Mouse (Mus musculus) CH12.LX (cell line): ENCODE results near the gene Kif5c. TPM values are rescaled to one million over a fixed set of nuclear protein-coding genes. Genes with fewer than 3 reads are reported as not detected.

Source experiments
- DNase-seq: peaks from one replicate; pipeline ENCODE4 v3.0.0-alpha.2; 2013; ENCODE audit errors: extremely low read depth
- H3K27ac ChIP-seq: 2 replicates; pipeline ENCODE4 v1.5.1; 2012; ENCODE audit warnings: low read depth, mild to moderate bottlenecking, control low read depth, moderate library complexity; ENCODE audit not compliant: insufficient read depth
- H3K27me3 ChIP-seq: replicated peaks from 2 replicates; pipeline ENCODE3; 2012; ENCODE audit warnings: inconsistent platforms
- H3K36me3 ChIP-seq, 2 experiments: replicated peaks in 1 of 2; 2 replicates each; pipeline versions ENCODE3 to v1.6.1; 2012; ENCODE audit warnings: inconsistent platforms in 1 of 2, low read length in 1 of 2, mild to moderate bottlenecking in 1 of 2, mixed read lengths in 1 of 2, moderate library complexity in 1 of 2; ENCODE audit not compliant: control insufficient read depth in 1 of 2, insufficient read depth in 1 of 2
- H3K4me1 ChIP-seq, 2 experiments: 2 replicates each; pipeline ENCODE4 v1.6.1; 2012; ENCODE audit warnings: inconsistent platforms in 1 of 2, moderate library complexity in 1 of 2; ENCODE audit not compliant: insufficient read depth in 2 of 2, control insufficient read depth in 1 of 2
- H3K4me2 ChIP-seq: 2 replicates; pipeline ENCODE4 v1.6.1; 2012; ENCODE audit warnings: low read depth, mild to moderate bottlenecking, control low read depth; ENCODE audit not compliant: poor library complexity, insufficient read depth, severe bottlenecking
- H3K4me3 ChIP-seq, 3 experiments: fragments of 150-350 bp in 1 of 3; sonication (generic) in 1 of 3; replicated peaks in 1 of 3; 2 replicates each; pipeline versions ENCODE3 to v1.5.1; 2011 to 2012; ENCODE audit warnings: low read depth in 2 of 3, low read length in 2 of 3, mild to moderate bottlenecking in 2 of 3, moderate library complexity in 2 of 3, control low read depth in 1 of 3, improper control_type of control experiment in 1 of 3, inconsistent platforms in 1 of 3, mixed read lengths in 1 of 3; ENCODE audit not compliant: poor library complexity in 1 of 3
- H3K79me2 ChIP-seq: replicated peaks from 2 replicates; pipeline ENCODE4 v1.6.1; 2012; ENCODE audit warnings: mild to moderate bottlenecking, moderate library complexity; ENCODE audit not compliant: control insufficient read depth, poor library complexity, insufficient read depth, severe bottlenecking; ENCODE audit errors: extremely low read depth
- H3K9ac ChIP-seq: 2 replicates; pipeline ENCODE4 v1.6.1; 2012; ENCODE audit warnings: low read depth, mild to moderate bottlenecking, control low read depth, moderate library complexity; ENCODE audit not compliant: insufficient read depth
- H3K9me3 ChIP-seq: replicated peaks from 2 replicates; pipeline ENCODE3; 2012; ENCODE audit warnings: low read length, inconsistent platforms, mixed read lengths
- BHLHE40 ChIP-seq: IDR thresholded peaks from 2 replicates; pipeline ENCODE4 v1.6.1; 2011; ENCODE audit warnings: mild to moderate bottlenecking, low read depth, low read length, improper control_type of control experiment
- CHD1 ChIP-seq: IDR thresholded peaks from 2 replicates; pipeline ENCODE4 v1.6.1; 2012; ENCODE audit warnings: low read depth, low read length, improper control_type of control experiment, inconsistent platforms
- CHD2 ChIP-seq: IDR thresholded peaks from 2 replicates; pipeline ENCODE4 v1.6.1; 2011; ENCODE audit warnings: low read length, improper control_type of control experiment
- CTCF ChIP-seq, 2 experiments: IDR thresholded peaks in 1 of 2; conservative IDR thresholded peaks in 1 of 2; 2 replicates each; pipeline ENCODE4 v1.5.1; 2011 to 2012; ENCODE audit warnings: low read depth in 2 of 2, low read length in 2 of 2, improper control_type of control experiment in 1 of 2, inconsistent platforms in 1 of 2, mild to moderate bottlenecking in 1 of 2, moderate library complexity in 1 of 2
- E2F4 ChIP-seq: IDR thresholded peaks from 2 replicates; pipeline ENCODE4 v1.6.1; 2011; ENCODE audit warnings: low read depth, low read length, improper control_type of control experiment; ENCODE audit not compliant: insufficient replicate concordance
- ELF1 ChIP-seq: IDR thresholded peaks from 2 replicates; pipeline ENCODE4 v1.6.1; 2014; ENCODE audit warnings: low read depth, mild to moderate bottlenecking, inconsistent platforms, low read length, improper control_type of control experiment
- EP300 ChIP-seq: IDR thresholded peaks from 2 replicates; pipeline ENCODE4 v1.6.1; 2011; ENCODE audit warnings: low read length, improper control_type of control experiment
- ETS1 ChIP-seq: conservative IDR thresholded peaks from 2 replicates; pipeline ENCODE4 v1.6.1; 2012; ENCODE audit warnings: low read depth, mild to moderate bottlenecking, inconsistent platforms, low read length, improper control_type of control experiment, moderate library complexity
- GABPA ChIP-seq: IDR thresholded peaks from 2 replicates; pipeline ENCODE4 v1.6.1; 2012; ENCODE audit warnings: low read depth, low read length, improper control_type of control experiment, inconsistent platforms; ENCODE audit not compliant: insufficient replicate concordance
- IRF4 ChIP-seq: IDR thresholded peaks from 2 replicates; pipeline ENCODE4 v1.6.1; 2014; ENCODE audit warnings: low read depth, mild to moderate bottlenecking, inconsistent platforms, low read length, improper control_type of control experiment
- JUND ChIP-seq: conservative IDR thresholded peaks from 2 replicates; pipeline ENCODE4 v1.6.1; 2011; ENCODE audit warnings: low read depth, low read length, improper control_type of control experiment
- KAT2A ChIP-seq: IDR thresholded peaks from 2 replicates; pipeline ENCODE4 v1.6.1; 2012; ENCODE audit warnings: low read length, improper control_type of control experiment, inconsistent platforms; ENCODE audit not compliant: insufficient replicate concordance
- MAFK ChIP-seq: IDR thresholded peaks from 2 replicates; pipeline ENCODE4 v1.6.1; 2011; ENCODE audit warnings: low read length, improper control_type of control experiment; ENCODE audit not compliant: insufficient replicate concordance
- MAZ ChIP-seq: IDR thresholded peaks from 2 replicates; pipeline ENCODE4 v1.6.1; 2012; ENCODE audit warnings: low read depth, mild to moderate bottlenecking, inconsistent platforms, low read length, improper control_type of control experiment, moderate library complexity
- MEF2A ChIP-seq: IDR thresholded peaks from 2 replicates; pipeline ENCODE4 v1.6.1; 2014; ENCODE audit warnings: low read depth, mild to moderate bottlenecking, inconsistent platforms, low read length, improper control_type of control experiment, borderline replicate concordance
- MXI1 ChIP-seq: IDR thresholded peaks from 2 replicates; pipeline ENCODE4 v1.6.1; 2011; ENCODE audit warnings: mild to moderate bottlenecking, low read depth, low read length, improper control_type of control experiment
- MYC ChIP-seq: IDR thresholded peaks from 2 replicates; pipeline ENCODE4 v1.6.1; 2011; ENCODE audit warnings: low read depth, mild to moderate bottlenecking, improper control_type of control experiment, low read length
- NELFE ChIP-seq: IDR thresholded peaks from 2 replicates; pipeline ENCODE4 v1.6.1; 2011; ENCODE audit warnings: low read depth, low read length, improper control_type of control experiment
- PAX5 ChIP-seq: IDR thresholded peaks from 2 replicates; pipeline ENCODE4 v1.6.1; 2012; ENCODE audit warnings: low read length, inconsistent platforms, mixed read lengths
- POLR2A ChIP-seq: IDR thresholded peaks from 2 replicates; pipeline ENCODE4 v1.6.1; 2011; ENCODE audit warnings: low read depth, mild to moderate bottlenecking, improper control_type of control experiment, low read length
- RAD21 ChIP-seq: IDR thresholded peaks from 2 replicates; pipeline ENCODE4 v1.6.1; 2011; ENCODE audit warnings: low read depth, mild to moderate bottlenecking, low read length, improper control_type of control experiment, moderate library complexity
- RCOR1 ChIP-seq: conservative IDR thresholded peaks from 2 replicates; pipeline ENCODE4 v1.6.1; 2012; ENCODE audit warnings: low read depth, mild to moderate bottlenecking, inconsistent platforms, low read length, improper control_type of control experiment
- SIN3A ChIP-seq: IDR thresholded peaks from 2 replicates; pipeline ENCODE4 v1.6.1; 2012; ENCODE audit warnings: low read length, improper control_type of control experiment, inconsistent platforms
- SMC3 ChIP-seq: IDR thresholded peaks from 2 replicates; pipeline ENCODE4 v1.6.1; 2011; ENCODE audit warnings: low read depth, low read length, improper control_type of control experiment
- TBP ChIP-seq: conservative IDR thresholded peaks from 2 replicates; pipeline ENCODE4 v1.6.1; 2011; ENCODE audit warnings: low read depth, low read length, improper control_type of control experiment
- UBTF ChIP-seq: IDR thresholded peaks from 2 replicates; pipeline ENCODE4 v1.6.1; 2012; ENCODE audit warnings: low read depth, mild to moderate bottlenecking, inconsistent platforms, low read length, improper control_type of control experiment, moderate library complexity
- USF2 ChIP-seq: conservative IDR thresholded peaks from 2 replicates; pipeline ENCODE4 v1.6.1; 2011; ENCODE audit warnings: low read depth, low read length, improper control_type of control experiment
- ZC3H11A ChIP-seq: IDR thresholded peaks from 2 replicates; pipeline ENCODE4 v1.6.1; 2012; ENCODE audit warnings: low read depth, mild to moderate bottlenecking, inconsistent platforms, low read length, improper control_type of control experiment
- ZKSCAN1 ChIP-seq: IDR thresholded peaks from 2 replicates; pipeline ENCODE4 v1.6.1; 2012; ENCODE audit warnings: low read depth, inconsistent platforms, low read length, improper control_type of control experiment, borderline replicate concordance
- ZMIZ1 ChIP-seq: IDR thresholded peaks from 2 replicates; pipeline ENCODE4 v1.6.1; 2012; ENCODE audit warnings: low read depth, mild to moderate bottlenecking, inconsistent platforms, low read length, improper control_type of control experiment
- ZNF384 ChIP-seq: IDR thresholded peaks from 2 replicates; pipeline ENCODE4 v1.6.1; 2012; ENCODE audit warnings: low read depth, low read length, improper control_type of control experiment, inconsistent platforms
- dilution Hi-C: fragments of 300-500 bp; cut with MboI; formaldehyde crosslinking; loops from 2 replicates; pipeline ENCODE4 v1.14.3; 2020; ENCODE audit warnings: low sequenced_read_pairs; ENCODE audit not compliant: extremely low pct_unique_long_range_greater_than_20kb, extremely low pct_ligation_motif_present
- in situ Hi-C: fragments of 300-500 bp; cut with MboI; formaldehyde crosslinking; loops from 3 replicates; pipeline ENCODE4 v1.14.3; 2019; ENCODE audit warnings: low sequenced_read_pairs, low pct_ligation_motif_present, low pct_unique_long_range_greater_than_20kb, mixed read lengths
- polyA plus RNA-seq: library from polyadenylated mRNA; unstranded; fragments of >175 nt; gene quantifications from 2 replicates; pipeline ENCODE4 v1.2.1, GENCODE M21; 2012; ENCODE audit warnings: low read depth; ENCODE audit not compliant: insufficient read length
- total RNA-seq, 2 experiments: library from RNA; depleted of rRNA; stranded (reverse); fragments of 300-350 nt in 1 of 2; fragments of >200 nt in 1 of 2; gene quantifications; 2 replicates each; pipeline ENCODE4 v1.2.3; 2012 to 2014

Kif5c gene
- total and polyA plus RNA-seq, 3 experiments, result 3.0 to 3.5 (median 3.1) TPM

- Histone ChIP-seq H3K9me3 (no peaks in the 10 kb centered on the region), H3K79me2 (no peaks in the 10 kb centered on the region), H3K27ac (no peak overlapping the region), H3K36me3 (no peaks in the 10 kb centered on the region), H3K27me3 (no peaks in the 10 kb centered on the region), H3K4me3 (no peak overlapping the region), H3K4me2 (no peak overlapping the region), H3K4me1 (no peaks in the 10 kb centered on the region)
- DNase-seq, result no peak
- in situ Hi-C loops, result no loop called here
- TF ChIP-seq CTCF (conservative IDR thresholded peaks at IDR 0.05 in 1 of 2, IDR thresholded peaks at IDR 0.05 in 1 of 2; ENCODE audit: low read depth in 2 of 2, low read length in 2 of 2) (no peak), E2F4 (no peak), NELFE (no peak), PAX5 (no peak), RCOR1 (no peak), BHLHE40 (no peak), ELF1 (no peak), ZC3H11A (no peak), MAFK (no peak), ZMIZ1 (no peak), USF2 (no peak), ETS1 (no peak), IRF4 (no peak), UBTF (no peak), JUND (no peak), MEF2A (no peak), KAT2A (no peak), MXI1 (no peak), MYC (no peak), EP300 (no peak)
- TF ChIP-seq, all 38 proteins: peak for 0
- H3K9ac ChIP-seq, result no peak overlapping the region
- dilution Hi-C loops, result no loop called here
These were observed 40.9 kb downstream of the Kif5c start for GRCm38 (mm10) chr2:49659964-49660363.

GRCm38 (mm10) chr2:49660375-49660923 lies 41.4 kb downstream of the Kif5c start:
- H3K9me3 ChIP-seq, result no peaks in the 10 kb centered on the region
- no peak for DNase-seq
- H3K36me3 ChIP-seq, result no peaks in the 10 kb centered on the region
- no peaks in the 10 kb centered on the region for H3K4me1 ChIP-seq
- in situ Hi-C loops, result no loop called here
- H3K79me2 ChIP-seq, result no peaks in the 10 kb centered on the region
- no peak overlapping the region for H3K4me3 ChIP-seq
- dilution Hi-C loops, result no loop called here
- H3K27ac ChIP-seq, result no peak overlapping the region
- H3K27me3 ChIP-seq, result no peaks in the 10 kb centered on the region
- H3K4me2 ChIP-seq, result no peak overlapping the region
- TF ChIP-seq ZNF384 (no peak), TBP (no peak), CHD1 (no peak), GABPA (no peak), MXI1 (no peak), POLR2A (no peak), SMC3 (no peak), ZKSCAN1 (no peak), ELF1 (no peak), MYC (no peak), ETS1 (no peak), SIN3A (no peak), PAX5 (no peak), RAD21 (no peak), ZMIZ1 (no peak), CHD2 (no peak), NELFE (no peak), MAZ (no peak), MEF2A (no peak), ZC3H11A (no peak)
- no peak overlapping the region for H3K9ac ChIP-seq
